Mouse (Mus musculus) MEL (cell line): ENCODE measurements around the gene Psmc5. TPM values are rescaled to one million over a fixed set of nuclear protein-coding genes. Genes with fewer than 3 reads are reported as not detected.

ENCODE experiments used
- DNase-seq: peaks from one replicate; pipeline ENCODE4 v3.0.0; 2011; ENCODE audit warnings: low read depth, low spot score
- H3K27ac ChIP-seq: 2 replicates; pipeline ENCODE4 v1.5.1; 2012; ENCODE audit warnings: low read depth, mild to moderate bottlenecking, control low read depth, low read length, moderate library complexity; ENCODE audit not compliant: control insufficient read depth
- H3K27me3 ChIP-seq, 2 experiments: fragments of 150-350 bp in 1 of 2; sonication (generic) in 1 of 2; 2 replicates each; pipeline ENCODE4 v1.6.1; 2012; ENCODE audit warnings: low read length in 2 of 2, mild to moderate bottlenecking in 2 of 2, improper control_type of control experiment in 1 of 2, moderate library complexity in 1 of 2; ENCODE audit not compliant: insufficient read depth in 2 of 2, control insufficient read depth in 1 of 2
- H3K36me3 ChIP-seq, 2 experiments: 2 replicates each; pipeline ENCODE4 v1.6.1; 2012 to 2014; ENCODE audit warnings: low read length in 2 of 2, improper control_type of control experiment in 1 of 2, inconsistent platforms in 1 of 2, mild to moderate bottlenecking in 1 of 2; ENCODE audit not compliant: insufficient read depth in 2 of 2, control insufficient read depth in 1 of 2
- H3K4me1 ChIP-seq, 2 experiments: fragments of 150-350 bp in 1 of 2; sonication (generic) in 1 of 2; 2 replicates each; pipeline ENCODE4 v1.6.1; 2012; ENCODE audit warnings: low read length in 2 of 2, improper control_type of control experiment in 1 of 2, mild to moderate bottlenecking in 1 of 2; ENCODE audit not compliant: insufficient read depth in 2 of 2, control insufficient read depth in 1 of 2
- H3K4me3 ChIP-seq, 2 experiments: fragments of 150-350 bp in 1 of 2; sonication (generic) in 1 of 2; 2 replicates each; pipeline ENCODE4 v1.5.1; 2012; ENCODE audit warnings: low read depth in 2 of 2, low read length in 2 of 2, mild to moderate bottlenecking in 2 of 2, moderate library complexity in 2 of 2, control low read depth in 1 of 2, improper control_type of control experiment in 1 of 2; ENCODE audit not compliant: control insufficient read depth in 1 of 2, insufficient read depth in 1 of 2
- H3K79me2 ChIP-seq: 2 replicates; pipeline ENCODE4 v1.6.1; 2012; ENCODE audit warnings: mild to moderate bottlenecking, low read length, moderate library complexity; ENCODE audit not compliant: control insufficient read depth, poor library complexity, insufficient read depth
- H3K9ac ChIP-seq: 2 replicates; pipeline ENCODE4 v1.6.1; 2012; ENCODE audit warnings: low read depth, mild to moderate bottlenecking, control low read depth, low read length, moderate library complexity; ENCODE audit not compliant: control insufficient read depth, poor library complexity, severe bottlenecking
- H3K9me3 ChIP-seq: fragments of 150-350 bp; sonication (generic); replicated peaks from 2 replicates; pipeline ENCODE4 v1.6.1; 2012; ENCODE audit warnings: mild to moderate bottlenecking, low read length, improper control_type of control experiment, moderate library complexity; ENCODE audit not compliant: insufficient read depth
- CHD1 ChIP-seq: IDR thresholded peaks from 2 replicates; pipeline ENCODE4 v1.6.1; 2012; ENCODE audit warnings: low read depth, mild to moderate bottlenecking, inconsistent platforms, low read length, improper control_type of control experiment
- CHD2 ChIP-seq: IDR thresholded peaks from 2 replicates; pipeline ENCODE4 v1.6.1; 2011; ENCODE audit warnings: low read length, improper control_type of control experiment
- E2F4 ChIP-seq: IDR thresholded peaks from 2 replicates; pipeline ENCODE4 v1.6.1; 2011; ENCODE audit warnings: low read depth, low read length, improper control_type of control experiment, borderline replicate concordance
- ETS1 ChIP-seq: IDR thresholded peaks from 2 replicates; pipeline ENCODE4 v1.6.1; 2012; ENCODE audit warnings: low read depth, mild to moderate bottlenecking, inconsistent platforms, low read length, improper control_type of control experiment, moderate library complexity
- GATA1 ChIP-seq: IDR thresholded peaks from 2 replicates; pipeline ENCODE4 v1.6.1; 2011; ENCODE audit warnings: low read depth, low read length, improper control_type of control experiment
- KAT2A ChIP-seq: conservative IDR thresholded peaks from 2 replicates; pipeline ENCODE4 v1.6.1; 2012; ENCODE audit warnings: low read depth, low read length, improper control_type of control experiment, inconsistent platforms
- MAFK ChIP-seq: IDR thresholded peaks from 2 replicates; pipeline ENCODE4 v1.6.1; 2011; ENCODE audit warnings: low read depth, mild to moderate bottlenecking, low read length, improper control_type of control experiment, borderline replicate concordance
- MAZ ChIP-seq: IDR thresholded peaks from 2 replicates; pipeline ENCODE4 v1.6.1; 2012; ENCODE audit warnings: low read depth, mild to moderate bottlenecking, inconsistent platforms, low read length, improper control_type of control experiment
- MEF2A ChIP-seq: IDR thresholded peaks from 2 replicates; pipeline ENCODE4 v1.6.1; 2014; ENCODE audit warnings: low read depth, mild to moderate bottlenecking, inconsistent platforms, low read length, improper control_type of control experiment; ENCODE audit not compliant: poor library complexity, insufficient replicate concordance, severe bottlenecking; ENCODE audit errors: extremely low read depth
- MXI1 ChIP-seq: IDR thresholded peaks from 2 replicates; pipeline ENCODE4 v1.6.1; 2011; ENCODE audit warnings: mild to moderate bottlenecking, low read depth, low read length, improper control_type of control experiment
- MYC ChIP-seq: IDR thresholded peaks from 2 replicates; pipeline ENCODE4 v1.6.1; 2011; ENCODE audit warnings: low read depth, mild to moderate bottlenecking, low read length, improper control_type of control experiment, moderate library complexity
- NELFE ChIP-seq: IDR thresholded peaks from 2 replicates; pipeline ENCODE4 v1.6.1; 2011; ENCODE audit warnings: low read depth, low read length, improper control_type of control experiment
- NRF1 ChIP-seq: IDR thresholded peaks from 2 replicates; pipeline ENCODE4 v1.6.1; 2014; ENCODE audit warnings: low read depth, mild to moderate bottlenecking, inconsistent platforms, low read length, improper control_type of control experiment, moderate library complexity; ENCODE audit not compliant: poor library complexity, insufficient read depth, severe bottlenecking
- POLR2AphosphoS2 ChIP-seq: IDR thresholded peaks from 2 replicates; pipeline ENCODE4 v1.6.1; 2011; ENCODE audit warnings: low read length, improper control_type of control experiment
- RCOR1 ChIP-seq: IDR thresholded peaks from 2 replicates; pipeline ENCODE4 v1.6.1; 2012; ENCODE audit warnings: low read depth, mild to moderate bottlenecking, inconsistent platforms, low read length, improper control_type of control experiment
- SIN3A ChIP-seq: IDR thresholded peaks from 2 replicates; pipeline ENCODE4 v1.6.1; 2012; ENCODE audit warnings: low read length, improper control_type of control experiment, inconsistent platforms
- SMC3 ChIP-seq: IDR thresholded peaks from 2 replicates; pipeline ENCODE4 v1.6.1; 2011; ENCODE audit warnings: low read depth, low read length, improper control_type of control experiment
- TAL1 ChIP-seq: IDR thresholded peaks from 2 replicates; pipeline ENCODE4 v1.6.1; 2012; ENCODE audit warnings: mild to moderate bottlenecking, inconsistent platforms, low read length, moderate library complexity, mixed read lengths
- TCF12 ChIP-seq: IDR thresholded peaks from 2 replicates; pipeline ENCODE4 v1.6.1; 2014; ENCODE audit warnings: low read depth, mild to moderate bottlenecking, inconsistent platforms, low read length, improper control_type of control experiment, moderate library complexity
- USF1 ChIP-seq: IDR thresholded peaks from 2 replicates; pipeline ENCODE4 v1.6.1; 2014; ENCODE audit warnings: low read depth, mild to moderate bottlenecking, inconsistent platforms, low read length, improper control_type of control experiment, moderate library complexity
- USF2 ChIP-seq, 2 experiments: IDR thresholded peaks; 2 replicates each; pipeline ENCODE4 v1.6.1; 2011 to 2012; ENCODE audit warnings: improper control_type of control experiment in 2 of 2, low read length in 2 of 2, borderline replicate concordance in 1 of 2, inconsistent platforms in 1 of 2, low read depth in 1 of 2, mild to moderate bottlenecking in 1 of 2; ENCODE audit not compliant: insufficient read depth in 1 of 2
- ZKSCAN1 ChIP-seq: IDR thresholded peaks from 2 replicates; pipeline ENCODE4 v1.6.1; 2012; ENCODE audit warnings: low read depth, mild to moderate bottlenecking, inconsistent platforms, low read length, improper control_type of control experiment, moderate library complexity
- ZNF384 ChIP-seq: IDR thresholded peaks from 2 replicates; pipeline ENCODE4 v1.6.1; 2012; ENCODE audit warnings: low read depth, mild to moderate bottlenecking, inconsistent platforms, low read length, improper control_type of control experiment
- polyA plus RNA-seq, 2 experiments: library from polyadenylated mRNA; stranded (reverse) in 1 of 2; unstranded in 1 of 2; fragments of >175 nt in 1 of 2; fragments of >200 nt in 1 of 2; gene quantifications; 2 replicates each; pipeline versions ENCODE4 v1.2.1 to v1.2.4; 2012; ENCODE audit warnings: low replicate concordance in 2 of 2, low read depth in 1 of 2; ENCODE audit not compliant: insufficient read length in 2 of 2, insufficient read depth in 1 of 2, missing spikeins in 1 of 2
- total RNA-seq: library from RNA; depleted of rRNA; stranded (reverse); fragments of 300-350 nt; gene quantifications from 2 replicates; pipeline ENCODE4 v1.2.3, GENCODE M21; 2012

Gene Psmc5
- total and polyA plus RNA-seq, 3 experiments, result 112 to 426 (median 290) TPM

GRCm38 (mm10) chr11:106215450-106215859, 40.5 kb upstream of the Psmc5 start:
- H3K9ac ChIP-seq, result peak overlapping the region; percentile 86
- H3K27ac ChIP-seq, result peak overlapping the region; percentile 85
- no peaks in the 10 kb centered on the region for H3K27me3 ChIP-seq
- H3K79me2 ChIP-seq, result peaks cover 58% of the 10 kb centered on the region
- H3K36me3 ChIP-seq, result peaks cover 22 to 32% of the 10 kb centered on the region in 2 experiments
- no peaks in the 10 kb centered on the region for H3K9me3 ChIP-seq
- H3K4me1 ChIP-seq, result peaks cover 0 to 19% of the 10 kb centered on the region in 2 experiments; a peak in 3 of 4 replicates
- peak overlapping the region; percentile 47 to 86 for H3K4me3 ChIP-seq
- DNase-seq, result peak; percentile 56
- TF ChIP-seq KAT2A (no peak), NELFE (no peak), E2F4 (no peak), ZKSCAN1 (no peak), TAL1 (no peak), MEF2A (no peak), SIN3A (peak; percentile 54), USF2 (IDR thresholded peaks at IDR 0.05; ENCODE audit: borderline replicate concordance in 1 of 2, insufficient read depth in 1 of 2, low read depth in 1 of 2, low read length in 2 of 2) (no peak), MAZ (no peak), TCF12 (no peak), RCOR1 (no peak), ETS1 (no peak), MAFK (no peak), POLR2AphosphoS2 (no peak), NRF1 (no peak), SMC3 (no peak), USF1 (no peak), MXI1 (peak; percentile 75), GATA1 (no peak), CHD2 (no peak), CHD1 (0 out of 2 replicates have a peak, but pooled peaks have one; percentile 81), MYC (no peak), ZNF384 (no peak)
